Mouse (Mus musculus): ENCODE data around the gene Helz. TPM values are rescaled to one million over a fixed set of nuclear protein-coding genes. Genes with fewer than 3 reads are reported as not detected.

The Helz gene
- total RNA-seq, 1 experiment = 43.5 TPM

DNA sequence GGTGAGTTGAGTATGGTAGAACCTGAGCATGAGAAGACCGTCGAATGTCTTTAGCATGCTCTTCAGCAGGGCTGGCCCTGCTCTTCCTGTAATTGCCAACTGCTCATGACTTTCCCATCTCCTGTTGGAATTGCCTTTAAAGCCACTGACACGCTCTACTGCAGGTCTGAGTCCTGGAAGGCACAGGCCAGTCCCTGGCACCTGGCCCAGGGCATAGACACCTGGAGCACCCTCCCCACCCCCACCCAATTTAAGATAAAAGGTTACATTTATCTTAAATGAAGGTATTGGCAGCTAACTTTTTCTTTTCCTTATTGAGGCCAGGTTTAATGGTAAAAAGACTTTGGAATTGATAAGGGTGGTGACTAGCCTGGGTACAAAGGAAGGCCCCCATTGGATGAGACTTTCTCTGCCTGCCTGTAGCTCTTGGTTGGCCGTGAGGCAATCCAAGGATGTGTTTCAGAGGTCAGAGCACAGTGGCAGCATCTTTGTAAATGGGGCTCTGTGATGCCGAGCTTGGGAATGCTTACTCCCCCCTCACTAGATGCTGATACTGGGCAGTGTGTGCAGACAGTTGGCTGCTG lies 85.9 kb downstream of the Helz start:
- no peak overlapping the region for H3K4me3 ChIP-seq (ENCODE audit: insufficient read depth in 1 of 2, low read depth in 1 of 2, low read length in 2 of 2, poor library complexity in 1 of 2, severe bottlenecking in 1 of 2)
- in situ Hi-C loops (cut with MboI; ENCODE audit: low sequenced_read_pairs in 2 of 2, unreplicated experiment in 2 of 2) = no loop called here
- H3K9ac ChIP-seq (ENCODE audit: insufficient read depth, low read depth, low read length, poor library complexity, severe bottlenecking) = no peak overlapping the region
- H3K9me3 ChIP-seq (ENCODE audit: control insufficient read depth, insufficient read depth, low read depth, low read length) = no peaks in the 10 kb centered on the region
- peaks cover 56% of the 10 kb centered on the region for H3K36me3 ChIP-seq (ENCODE audit: control insufficient read depth, insufficient read depth, low read length, poor library complexity, severe bottlenecking)
- no peaks in the 10 kb centered on the region for H3K4me1 ChIP-seq (ENCODE audit: control insufficient read depth in 2 of 2, insufficient read depth in 2 of 2, low read length in 2 of 2, poor library complexity in 1 of 2)
- no peak overlapping the region for H3K27ac ChIP-seq (ENCODE audit: insufficient read depth, low read depth, low read length, poor library complexity, severe bottlenecking)
- DNase-seq (ENCODE audit: low read depth, low spot score) = no peak
- no peak for TF ChIP-seq CHD2 (IDR thresholded peaks at IDR 0.05; ENCODE audit: low read depth, low read length)
- no peak for TF ChIP-seq ZC3H11A (IDR thresholded peaks at IDR 0.05; ENCODE audit: borderline replicate concordance, low read depth, low read length)
- TF ChIP-seq HCFC1 (IDR thresholded peaks at IDR 0.05; ENCODE audit: borderline replicate concordance, insufficient read depth, low read length) = no peak
- no peak for TF ChIP-seq ZNF384 (IDR thresholded peaks at IDR 0.05; ENCODE audit: low read depth, low read length)
- TF ChIP-seq MAFK (IDR thresholded peaks at IDR 0.05; ENCODE audit: insufficient read depth, low read depth, low read length) = no peak

DNA sequence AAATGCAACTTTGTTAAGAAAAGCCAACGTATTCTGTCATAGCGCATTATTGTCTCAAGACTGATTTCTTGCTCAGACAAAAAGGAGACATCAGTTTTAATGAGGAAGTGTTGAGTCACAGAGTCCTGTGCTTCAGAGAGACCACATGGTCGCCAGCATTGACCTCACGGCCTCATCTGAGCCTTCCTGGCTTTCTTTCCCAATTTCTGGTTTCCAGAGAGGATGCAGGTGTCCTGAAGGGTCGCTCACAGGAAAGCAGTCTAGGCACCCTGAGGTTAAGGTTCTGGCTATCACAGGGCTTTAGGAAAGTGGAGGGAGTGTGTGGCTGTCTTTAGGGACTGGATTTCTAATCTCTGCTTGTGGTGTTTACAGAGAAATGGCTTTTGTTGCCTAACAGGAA lies 90.4 kb downstream of the Helz start:
- no peak overlapping the region for H3K9ac ChIP-seq (ENCODE audit: insufficient read depth, low read depth, low read length, poor library complexity, severe bottlenecking)

DNA sequence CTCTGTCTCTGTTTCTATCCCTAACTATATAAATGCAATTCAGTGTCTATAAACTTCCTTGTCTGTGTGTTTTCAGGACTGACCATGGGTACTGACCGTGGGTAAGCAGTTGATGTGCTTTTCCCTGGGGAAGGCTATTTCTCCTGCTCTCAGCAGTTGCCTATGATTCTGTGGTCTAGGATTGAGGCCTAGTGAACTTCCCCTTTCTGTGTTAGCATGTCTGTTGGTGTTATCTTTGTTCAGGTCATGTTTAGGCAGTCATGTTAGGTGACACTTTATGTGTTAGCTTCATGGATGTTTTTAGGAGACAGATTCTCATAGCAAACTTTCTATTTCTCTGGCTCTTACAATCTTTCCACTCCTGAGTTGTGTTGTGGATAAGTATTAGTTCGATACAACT lies 91.9 kb downstream of the Helz start:
- Histone ChIP-seq H3K9ac (ENCODE audit: insufficient read depth, low read depth, low read length, poor library complexity, severe bottlenecking) (no peak overlapping the region), H3K9me3 (ENCODE audit: control insufficient read depth, insufficient read depth, low read depth, low read length) (no peaks in the 10 kb centered on the region), H3K36me3 (ENCODE audit: control insufficient read depth, insufficient read depth, low read length, poor library complexity, severe bottlenecking) (peaks cover 43% of the 10 kb centered on the region), H3K27ac (ENCODE audit: insufficient read depth, low read depth, low read length, poor library complexity, severe bottlenecking) (no peak overlapping the region), H3K4me1 (ENCODE audit: control insufficient read depth in 2 of 2, insufficient read depth in 2 of 2, low read length in 2 of 2, poor library complexity in 1 of 2) (no peaks in the 10 kb centered on the region), H3K4me3 (ENCODE audit: insufficient read depth in 1 of 2, low read depth in 1 of 2, low read length in 2 of 2, poor library complexity in 1 of 2, severe bottlenecking in 1 of 2) (no peak overlapping the region)
- TF ChIP-seq MAFK (IDR thresholded peaks at IDR 0.05; ENCODE audit: insufficient read depth, low read depth, low read length) (no peak), HCFC1 (IDR thresholded peaks at IDR 0.05; ENCODE audit: borderline replicate concordance, insufficient read depth, low read length) (no peak), ZC3H11A (IDR thresholded peaks at IDR 0.05; ENCODE audit: borderline replicate concordance, low read depth, low read length) (no peak), CHD2 (IDR thresholded peaks at IDR 0.05; ENCODE audit: low read depth, low read length) (no peak), ZNF384 (IDR thresholded peaks at IDR 0.05; ENCODE audit: low read depth, low read length) (no peak)
- no peak for DNase-seq (ENCODE audit: low read depth, low spot score)
- in situ Hi-C loops (cut with MboI; ENCODE audit: low sequenced_read_pairs in 2 of 2, unreplicated experiment in 2 of 2) = no loop called here

More for the DNA sequence above, 90.4 kb downstream of the Helz start:
- in situ Hi-C loops (cut with MboI; ENCODE audit: low sequenced_read_pairs in 2 of 2, unreplicated experiment in 2 of 2) = no loop called here
- no peak overlapping the region for H3K27ac ChIP-seq (ENCODE audit: insufficient read depth, low read depth, low read length, poor library complexity, severe bottlenecking)
- H3K4me3 ChIP-seq (ENCODE audit: insufficient read depth in 1 of 2, low read depth in 1 of 2, low read length in 2 of 2, poor library complexity in 1 of 2, severe bottlenecking in 1 of 2) = no peak overlapping the region
- no peaks in the 10 kb centered on the region for H3K4me1 ChIP-seq (ENCODE audit: control insufficient read depth in 2 of 2, insufficient read depth in 2 of 2, low read length in 2 of 2, poor library complexity in 1 of 2)
- no peak for DNase-seq (ENCODE audit: low read depth, low spot score)
- peaks cover 47% of the 10 kb centered on the region for H3K36me3 ChIP-seq (ENCODE audit: control insufficient read depth, insufficient read depth, low read length, poor library complexity, severe bottlenecking)
- TF ChIP-seq HCFC1 (IDR thresholded peaks at IDR 0.05; ENCODE audit: borderline replicate concordance, insufficient read depth, low read length) (no peak), CHD2 (IDR thresholded peaks at IDR 0.05; ENCODE audit: low read depth, low read length) (no peak), ZC3H11A (IDR thresholded peaks at IDR 0.05; ENCODE audit: borderline replicate concordance, low read depth, low read length) (no peak), ZNF384 (IDR thresholded peaks at IDR 0.05; ENCODE audit: low read depth, low read length) (no peak), MAFK (IDR thresholded peaks at IDR 0.05; ENCODE audit: insufficient read depth, low read depth, low read length) (no peak)
- no peaks in the 10 kb centered on the region for H3K9me3 ChIP-seq (ENCODE audit: control insufficient read depth, insufficient read depth, low read depth, low read length)

DNA sequence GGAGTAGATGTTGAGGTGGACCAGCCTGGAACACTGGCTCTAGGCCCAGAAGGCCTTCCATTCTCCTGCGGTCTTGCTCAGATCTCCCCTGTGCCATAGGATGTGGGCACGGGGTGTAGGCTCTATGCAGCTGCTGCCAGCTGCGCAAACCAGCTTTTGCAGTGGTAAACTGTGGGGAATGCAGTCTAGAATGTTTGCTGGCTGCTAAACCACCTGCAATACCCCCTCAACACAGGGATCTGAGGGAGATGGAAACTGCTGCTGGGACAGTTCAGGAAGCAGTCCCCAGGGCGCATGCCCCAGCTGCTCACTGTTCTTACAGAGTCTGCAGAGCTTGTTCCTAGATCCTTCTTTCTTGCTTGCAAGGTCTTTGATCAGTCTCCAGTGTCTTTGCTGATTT lies 96.7 kb downstream of the Helz start:
- H3K27ac ChIP-seq (ENCODE audit: insufficient read depth, low read depth, low read length, poor library complexity, severe bottlenecking) = no peak overlapping the region
- no peak overlapping the region for H3K4me3 ChIP-seq (ENCODE audit: insufficient read depth in 1 of 2, low read depth in 1 of 2, low read length in 2 of 2, poor library complexity in 1 of 2, severe bottlenecking in 1 of 2)
- H3K9ac ChIP-seq (ENCODE audit: insufficient read depth, low read depth, low read length, poor library complexity, severe bottlenecking) = no peak overlapping the region
- H3K4me1 ChIP-seq (ENCODE audit: control insufficient read depth in 2 of 2, insufficient read depth in 2 of 2, low read length in 2 of 2, poor library complexity in 1 of 2) = no peaks in the 10 kb centered on the region
- DNase-seq (ENCODE audit: low read depth, low spot score) = no peak
- H3K9me3 ChIP-seq (ENCODE audit: control insufficient read depth, insufficient read depth, low read depth, low read length) = no peaks in the 10 kb centered on the region
- in situ Hi-C loops (cut with MboI; ENCODE audit: low sequenced_read_pairs in 2 of 2, unreplicated experiment in 2 of 2) = no loop called here
- H3K36me3 ChIP-seq (ENCODE audit: control insufficient read depth, insufficient read depth, low read length, poor library complexity, severe bottlenecking) = peaks cover 41% of the 10 kb centered on the region
- no peak for TF ChIP-seq CHD2 (IDR thresholded peaks at IDR 0.05; ENCODE audit: low read depth, low read length)

DNA sequence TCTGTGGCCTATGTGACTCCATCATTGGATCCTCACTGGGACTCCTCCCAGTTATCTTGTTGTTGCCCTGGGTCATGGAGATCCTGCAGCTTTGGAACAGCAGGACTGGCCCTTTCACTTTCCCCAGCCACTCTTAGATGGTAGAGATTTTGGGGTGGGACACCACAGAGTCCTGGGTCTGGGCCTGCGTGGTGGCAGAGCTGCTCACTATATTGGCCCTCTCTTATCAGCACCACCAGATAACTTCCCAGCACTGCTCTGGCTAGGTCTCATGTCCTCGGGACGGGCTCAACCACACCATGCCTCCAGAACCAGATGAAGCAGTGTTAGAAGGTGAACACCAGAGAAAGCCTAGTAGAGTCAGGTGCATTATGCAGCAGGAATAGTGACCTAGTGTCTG lies 99.6 kb downstream of the Helz start:
- in situ Hi-C loops (cut with MboI; ENCODE audit: low sequenced_read_pairs in 2 of 2, unreplicated experiment in 2 of 2) = no loop called here
- no peaks in the 10 kb centered on the region for H3K9me3 ChIP-seq (ENCODE audit: control insufficient read depth, insufficient read depth, low read depth, low read length)
- peaks cover 41% of the 10 kb centered on the region for H3K36me3 ChIP-seq (ENCODE audit: control insufficient read depth, insufficient read depth, low read length, poor library complexity, severe bottlenecking)
- H3K4me3 ChIP-seq (ENCODE audit: insufficient read depth in 1 of 2, low read depth in 1 of 2, low read length in 2 of 2, poor library complexity in 1 of 2, severe bottlenecking in 1 of 2) = no peak overlapping the region
- DNase-seq (ENCODE audit: low read depth, low spot score) = no peak
- TF ChIP-seq ZNF384 (IDR thresholded peaks at IDR 0.05; ENCODE audit: low read depth, low read length) (no peak), ZC3H11A (IDR thresholded peaks at IDR 0.05; ENCODE audit: borderline replicate concordance, low read depth, low read length) (no peak), CHD2 (IDR thresholded peaks at IDR 0.05; ENCODE audit: low read depth, low read length) (no peak), MAFK (IDR thresholded peaks at IDR 0.05; ENCODE audit: insufficient read depth, low read depth, low read length) (no peak), HCFC1 (IDR thresholded peaks at IDR 0.05; ENCODE audit: borderline replicate concordance, insufficient read depth, low read length) (no peak)
- no peak overlapping the region for H3K27ac ChIP-seq (ENCODE audit: insufficient read depth, low read depth, low read length, poor library complexity, severe bottlenecking)
- no peaks in the 10 kb centered on the region for H3K4me1 ChIP-seq (ENCODE audit: control insufficient read depth in 2 of 2, insufficient read depth in 2 of 2, low read length in 2 of 2, poor library complexity in 1 of 2)
- H3K9ac ChIP-seq (ENCODE audit: insufficient read depth, low read depth, low read length, poor library complexity, severe bottlenecking) = no peak overlapping the region
